Mouse (Mus musculus) right cerebral cortex, postnatal 25 days (tissue): ENCODE measurements around the gene Nabp2.
A peak's percentile ranks its signal among the peaks of the same experiment; 100 is the strongest.

ENCODE experiments used
- DNase-seq: peaks from one replicate; pipeline ENCODE4 v3.0.0; 2022

Gene Nabp2

DNA sequence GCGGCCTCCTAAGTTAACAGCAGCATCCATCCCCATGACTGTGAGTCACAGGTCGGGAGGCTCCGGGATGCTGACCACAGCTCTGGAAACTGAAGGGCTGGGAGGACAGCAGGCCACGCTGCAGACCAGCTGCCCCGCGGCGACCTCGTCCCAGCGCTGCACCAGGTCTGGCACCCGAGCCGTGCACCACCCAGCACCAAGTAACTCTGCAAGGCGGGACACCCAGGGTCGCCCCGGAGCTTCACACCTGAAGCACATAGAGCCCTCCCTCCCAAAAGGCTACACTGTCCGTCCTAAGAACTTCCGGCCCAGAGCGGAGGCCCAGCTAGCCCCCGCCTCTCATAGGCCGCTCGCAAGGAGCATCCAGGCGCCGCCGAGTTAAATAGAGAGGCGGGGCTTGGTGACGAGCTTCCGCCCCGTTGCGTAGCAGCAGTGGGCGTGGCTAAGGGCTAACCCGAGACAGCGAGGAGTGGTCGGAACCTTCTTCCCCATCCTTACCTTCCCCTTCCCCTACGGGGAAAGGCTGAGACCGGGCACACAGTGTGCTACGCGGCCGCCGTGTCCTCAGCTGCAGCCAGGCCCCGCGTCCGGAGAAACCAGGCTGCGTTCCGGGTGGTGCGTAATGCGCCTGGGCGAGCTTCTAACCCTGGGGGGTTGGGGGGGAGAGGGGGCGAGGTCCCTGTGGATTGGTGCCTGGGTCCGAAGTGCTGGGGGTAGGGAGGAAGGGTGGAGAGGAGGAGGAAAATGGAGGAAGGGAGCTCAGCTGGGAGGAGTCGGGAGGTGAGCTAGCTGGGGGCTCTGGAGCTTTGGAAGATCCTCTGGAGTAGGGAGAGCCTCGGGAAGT lies at the start of gene Nabp2, which contains the start of gene Rnf41:
Gene Nabp2, minus strand, starts transcription at position 282 of the 844 bp plus-strand sequence.
Gene Rnf41, plus strand, starts transcription at position 447 of the 844 bp plus-strand sequence.
- peak; percentile 97 for DNase-seq

DNA sequence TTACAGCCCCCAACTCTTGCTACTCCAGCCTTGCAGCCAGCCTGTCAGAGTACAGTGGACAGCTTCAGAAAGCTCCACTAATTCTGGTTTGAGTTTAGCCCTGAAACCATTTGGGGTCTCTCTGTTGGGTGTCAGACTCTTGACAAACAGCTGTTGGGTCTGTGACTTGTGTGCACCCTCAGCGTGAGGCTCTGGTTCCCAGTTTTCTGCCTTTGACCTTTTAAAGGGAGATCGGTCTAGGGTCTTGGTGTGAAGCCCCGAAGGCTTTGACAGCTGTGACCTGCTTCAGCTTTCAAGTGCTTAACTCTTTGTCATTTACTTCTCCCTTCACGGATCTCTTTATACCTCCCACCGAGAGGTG lies 49.0 kb upstream of the Nabp2 start:
- no peak for DNase-seq

DNA sequence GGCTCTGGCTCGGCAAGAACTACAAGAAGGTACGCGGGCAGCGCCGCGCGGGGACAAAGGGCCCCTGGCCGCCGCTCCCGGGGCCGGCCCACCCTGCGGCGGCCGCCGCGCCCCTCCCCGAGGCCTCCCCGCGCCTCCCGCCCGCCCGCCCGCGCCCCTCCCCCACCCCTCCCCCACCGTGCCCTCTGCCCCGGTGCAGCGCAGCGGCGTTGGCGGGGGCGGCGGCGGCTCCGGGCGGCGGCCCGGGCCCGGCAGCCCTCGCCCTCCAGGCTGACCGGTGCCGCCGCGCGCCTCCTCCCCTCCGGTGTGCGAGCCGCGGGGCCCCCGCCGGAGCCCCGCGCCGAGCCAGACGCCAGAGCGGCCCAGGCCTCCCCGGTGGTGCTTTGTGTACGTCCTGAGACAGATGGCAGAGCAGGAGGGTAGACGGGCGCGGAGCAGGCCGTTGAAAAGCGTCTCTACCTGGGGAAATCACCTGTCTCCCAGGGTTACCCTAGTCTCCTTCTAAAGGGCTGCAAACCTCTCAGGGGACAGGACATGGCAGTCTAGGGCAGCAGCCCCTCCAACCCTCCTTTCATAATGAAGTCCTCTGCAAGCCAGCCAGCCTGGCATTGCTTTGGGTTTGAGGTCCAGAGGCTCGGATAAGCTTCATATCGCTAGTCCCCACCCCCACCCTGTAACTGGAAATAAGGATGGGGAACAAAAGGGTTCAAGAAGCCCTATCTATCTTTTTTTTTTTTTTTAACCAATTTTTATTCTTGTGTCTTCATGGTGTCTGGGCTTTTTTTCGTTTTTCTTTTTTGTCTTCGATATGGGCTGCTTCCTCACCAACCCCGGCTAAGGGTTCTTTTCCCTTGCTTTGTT lies 48.3 kb upstream of the Nabp2 start:
- peak; percentile 54 for DNase-seq

DNA sequence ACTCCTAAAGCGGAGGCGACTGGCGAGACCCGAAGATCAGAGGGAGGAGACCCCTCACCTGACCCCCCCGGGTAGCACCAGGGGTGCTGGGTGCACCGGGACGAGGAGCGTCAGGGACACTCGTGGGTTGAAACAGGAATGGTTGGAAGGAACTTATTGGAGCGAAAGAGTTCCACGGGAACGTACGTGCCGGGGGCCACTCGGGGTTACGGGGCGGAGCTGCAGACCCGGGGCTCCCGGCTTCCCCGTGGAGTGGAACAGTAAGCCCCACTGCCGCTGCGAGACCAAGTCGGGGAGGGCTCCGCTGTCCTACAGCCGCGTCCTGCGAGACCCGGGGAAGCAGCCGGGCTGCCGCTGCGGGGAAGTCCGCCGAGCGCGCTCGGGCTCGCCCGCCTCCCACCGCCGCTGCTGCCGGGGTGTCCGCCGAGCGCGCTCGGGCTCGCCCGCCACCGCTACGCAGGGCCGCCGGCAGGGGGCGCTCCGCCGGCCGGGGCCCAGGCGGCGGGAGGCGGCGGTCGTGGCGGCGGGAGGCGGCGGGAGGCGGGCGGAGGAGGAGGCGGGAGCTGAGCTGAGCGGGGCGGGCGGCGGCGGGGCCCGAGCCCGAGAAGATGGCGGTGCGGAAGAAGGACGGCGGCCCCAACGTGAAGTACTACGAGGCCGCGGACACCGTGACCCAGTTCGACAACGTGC lies 47.6 kb upstream of the Nabp2 start, which contains the start of gene Smarcc2:
Gene Smarcc2, plus strand, starts transcription at position 530 of the 690 bp plus-strand sequence.
- peak; percentile 89 for DNase-seq

DNA sequence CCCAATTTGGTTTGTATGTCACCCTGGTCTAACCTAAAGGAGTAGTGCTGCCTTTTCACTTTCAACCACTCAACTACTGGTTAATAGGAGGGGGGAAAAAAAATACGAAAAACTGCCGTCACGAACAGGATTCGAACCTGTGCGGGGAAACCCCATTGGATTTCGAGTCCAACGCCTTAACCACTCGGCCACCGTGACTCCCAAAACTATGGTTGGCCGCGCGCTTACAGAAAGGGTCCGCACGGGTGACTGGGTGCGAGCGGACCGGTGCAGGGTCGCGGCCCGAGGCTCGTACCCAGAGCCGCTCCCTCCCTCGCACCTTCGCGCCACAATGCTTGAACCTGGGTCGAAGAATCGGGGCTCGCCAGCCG lies 47.0 kb upstream of the Nabp2 start:
- peak; percentile 89 for DNase-seq

DNA sequence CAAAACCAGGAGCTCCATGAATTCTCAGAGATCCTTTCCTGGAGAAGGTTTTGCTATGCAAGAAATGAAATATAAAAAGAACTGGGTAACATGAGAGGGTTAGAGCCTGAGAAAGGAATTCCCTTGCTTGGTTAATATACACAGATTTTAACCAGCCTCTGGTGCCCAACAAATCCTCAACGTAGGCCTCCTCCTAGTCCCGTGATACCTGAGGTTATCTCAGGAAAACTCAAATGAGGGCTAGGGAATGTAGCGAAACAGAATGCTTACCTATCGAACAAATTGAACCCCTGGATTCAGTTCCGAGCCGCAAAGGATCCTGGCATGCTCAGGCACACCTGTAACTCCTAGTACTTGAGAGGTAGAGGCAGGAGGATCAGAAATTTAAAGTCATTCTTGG lies 46.4 kb upstream of the Nabp2 start:
- no peak for DNase-seq

DNA sequence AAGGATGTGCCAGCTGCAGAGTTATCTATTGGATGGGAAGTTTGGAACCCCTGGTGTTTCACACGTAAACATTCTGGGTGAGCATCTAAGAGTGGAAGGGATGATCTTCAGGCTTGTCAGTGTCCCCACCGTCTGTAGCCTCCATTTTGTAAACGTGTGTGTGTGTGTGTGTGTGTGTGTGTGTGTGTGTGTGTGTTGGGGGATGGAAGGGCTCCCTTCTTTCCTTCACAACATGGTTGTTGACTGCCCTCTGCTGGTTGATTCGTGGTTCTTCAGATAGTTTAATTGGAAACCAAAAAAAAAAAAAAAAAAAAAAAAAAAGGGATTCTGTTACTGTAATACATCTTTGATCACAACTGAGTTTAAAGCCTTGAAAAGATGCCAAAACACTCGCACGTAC lies 44.0 kb upstream of the Nabp2 start:
- peak; percentile 33 for DNase-seq

DNA sequence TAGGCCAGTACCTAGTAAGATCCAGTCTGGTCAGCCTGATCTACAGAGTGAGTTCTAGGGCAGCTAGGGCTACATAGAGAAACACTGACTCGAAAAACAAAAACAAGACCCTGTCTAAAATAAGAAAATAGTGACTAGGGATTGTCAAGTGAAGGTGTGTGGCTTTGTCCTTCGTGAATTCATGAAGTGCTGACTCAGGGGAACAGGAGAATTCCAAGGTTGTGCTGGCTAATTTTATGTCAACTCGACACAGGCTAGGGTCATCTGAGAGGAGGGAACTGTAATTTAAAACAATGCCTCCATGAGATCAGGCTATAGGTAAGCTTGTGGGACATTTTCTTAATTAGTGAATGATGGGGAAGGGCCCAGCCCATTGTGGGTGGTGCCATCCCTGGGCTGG lies 43.2 kb upstream of the Nabp2 start:
- no peak for DNase-seq

DNA sequence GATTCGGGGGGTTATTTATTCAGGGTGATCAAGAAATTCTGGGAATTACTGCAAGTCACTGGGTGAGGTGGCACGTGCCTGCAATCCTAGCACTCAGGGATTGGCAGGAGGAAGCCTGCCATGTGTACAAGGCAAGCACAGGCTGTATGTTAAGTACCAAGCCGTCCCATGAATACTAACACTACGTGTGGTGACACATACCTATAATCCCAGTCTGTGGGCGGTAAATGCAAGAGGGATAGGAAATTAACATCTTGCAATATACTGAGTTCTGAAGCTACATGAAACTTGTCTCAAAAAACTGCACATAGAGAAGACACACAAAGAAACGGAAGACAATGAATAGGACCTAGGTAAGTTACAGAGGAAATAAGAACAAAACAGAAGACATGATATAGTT lies 39.7 kb upstream of the Nabp2 start:
- DNase-seq = no peak

DNA sequence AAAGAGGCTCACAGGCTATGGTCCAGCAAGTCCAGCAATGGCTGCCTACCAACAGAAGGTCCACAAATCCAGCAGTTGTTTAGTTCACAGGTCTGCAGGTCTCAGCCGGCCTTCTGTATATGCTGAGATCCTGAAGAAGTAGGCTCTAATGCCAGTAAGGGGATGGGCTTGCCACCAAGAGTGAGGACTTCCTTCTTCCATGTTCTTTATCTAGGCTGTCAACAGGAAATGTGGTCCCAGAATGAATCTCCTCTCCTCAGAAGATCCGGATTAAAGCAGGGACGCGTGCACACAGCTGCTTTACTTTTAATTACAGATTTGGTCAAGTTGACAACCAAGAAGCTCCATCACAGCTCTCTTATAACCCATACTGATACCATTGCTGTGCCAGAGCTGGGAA lies 34.1 kb upstream of the Nabp2 start:
- no peak for DNase-seq

DNA sequence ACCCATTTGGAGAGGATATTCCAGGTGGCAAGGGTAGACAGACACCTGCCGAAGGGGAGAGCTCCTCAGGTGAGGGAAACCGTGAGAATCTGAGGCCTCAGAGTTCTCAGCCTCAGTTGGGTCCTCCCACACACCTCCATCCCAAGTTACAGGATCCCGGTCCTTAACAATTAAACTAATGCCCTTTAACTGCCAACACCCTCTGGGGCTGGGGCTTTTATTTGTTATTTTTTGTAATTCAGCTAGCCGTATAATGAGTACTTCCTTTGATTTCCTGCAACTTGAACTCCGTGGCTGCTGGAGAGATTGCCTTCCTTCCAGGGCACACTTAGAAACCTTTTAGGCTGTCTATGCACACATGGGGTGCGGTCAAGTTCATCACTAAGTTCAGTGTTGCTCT lies 33.1 kb upstream of the Nabp2 start:
- DNase-seq = no peak

DNA sequence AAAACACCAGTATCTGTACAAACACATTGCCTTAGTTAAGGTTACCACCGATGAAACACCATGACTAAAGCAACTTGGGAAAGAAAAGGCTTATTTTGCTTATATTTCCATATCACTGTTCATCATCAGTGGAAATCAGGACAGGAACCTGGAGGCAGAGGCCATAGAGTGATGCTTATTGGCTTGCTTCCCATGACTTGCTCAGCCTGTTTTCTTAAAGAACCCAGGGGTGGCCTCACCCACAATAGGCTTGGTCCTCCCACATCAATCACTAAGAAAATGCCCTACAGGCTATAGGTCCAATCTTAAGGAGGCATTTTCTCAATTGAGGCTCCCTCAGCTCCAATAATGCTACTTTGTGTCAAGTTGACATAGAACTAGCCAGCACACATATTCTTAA lies 31.4 kb upstream of the Nabp2 start:
- no peak for DNase-seq

DNA sequence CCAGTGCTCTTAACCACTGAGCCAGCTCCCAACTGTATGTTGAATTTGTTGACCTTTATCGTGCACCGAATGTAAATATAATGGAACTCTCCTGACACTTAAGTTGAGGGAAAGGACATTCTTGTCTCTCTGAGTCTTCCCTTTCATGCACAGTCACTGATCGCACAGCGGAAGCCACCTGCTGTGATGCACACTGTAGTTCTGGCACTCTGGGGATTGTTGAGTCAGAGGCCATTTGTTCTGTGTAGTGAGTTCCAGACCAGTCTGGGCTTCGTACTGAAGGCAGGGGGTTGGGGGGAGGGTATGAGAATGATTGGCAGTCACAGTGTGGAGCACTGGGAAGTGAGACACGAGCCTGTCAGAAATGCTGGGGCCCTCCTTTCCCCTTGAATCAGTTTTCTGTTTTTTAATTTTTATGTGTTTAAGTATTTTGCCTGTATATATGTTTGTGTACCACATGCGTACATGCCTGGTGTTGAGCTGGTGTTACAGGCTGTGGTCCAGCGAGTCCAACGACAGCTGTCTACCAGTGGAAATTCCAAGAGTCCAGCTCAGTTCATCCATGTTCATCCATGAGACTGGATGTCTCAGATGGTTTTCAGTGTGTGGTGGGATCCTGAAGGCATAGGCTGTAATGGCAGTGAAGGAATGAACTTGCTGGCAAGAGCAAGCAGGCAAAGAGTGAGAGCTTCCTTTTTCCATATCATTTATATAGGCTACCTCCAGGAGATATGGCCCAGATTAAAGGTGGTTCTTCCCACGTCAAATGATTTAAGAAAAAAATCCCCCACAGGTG lies 30.2 kb upstream of the Nabp2 start:
- no peak for DNase-seq

DNA sequence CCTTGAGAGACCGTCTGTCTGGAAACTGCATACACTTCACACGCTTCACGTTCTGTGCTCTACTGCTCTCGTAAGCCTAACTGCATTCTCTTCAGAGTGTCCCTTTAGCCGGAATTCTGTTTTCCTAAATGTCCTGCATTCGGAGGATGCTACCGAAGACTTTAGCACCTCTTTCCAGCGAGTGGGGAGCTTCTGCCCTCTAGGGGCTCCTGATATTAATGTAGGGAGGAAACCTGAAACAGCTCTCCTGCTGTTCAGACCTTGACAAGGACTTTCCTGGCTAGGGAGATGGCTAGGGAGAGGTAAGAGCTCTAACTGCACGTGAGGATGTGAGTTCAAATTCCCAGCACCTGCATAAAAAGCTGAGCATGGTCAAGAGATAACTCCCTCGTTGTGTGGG lies 29.1 kb upstream of the Nabp2 start:
- DNase-seq = no peak

DNA sequence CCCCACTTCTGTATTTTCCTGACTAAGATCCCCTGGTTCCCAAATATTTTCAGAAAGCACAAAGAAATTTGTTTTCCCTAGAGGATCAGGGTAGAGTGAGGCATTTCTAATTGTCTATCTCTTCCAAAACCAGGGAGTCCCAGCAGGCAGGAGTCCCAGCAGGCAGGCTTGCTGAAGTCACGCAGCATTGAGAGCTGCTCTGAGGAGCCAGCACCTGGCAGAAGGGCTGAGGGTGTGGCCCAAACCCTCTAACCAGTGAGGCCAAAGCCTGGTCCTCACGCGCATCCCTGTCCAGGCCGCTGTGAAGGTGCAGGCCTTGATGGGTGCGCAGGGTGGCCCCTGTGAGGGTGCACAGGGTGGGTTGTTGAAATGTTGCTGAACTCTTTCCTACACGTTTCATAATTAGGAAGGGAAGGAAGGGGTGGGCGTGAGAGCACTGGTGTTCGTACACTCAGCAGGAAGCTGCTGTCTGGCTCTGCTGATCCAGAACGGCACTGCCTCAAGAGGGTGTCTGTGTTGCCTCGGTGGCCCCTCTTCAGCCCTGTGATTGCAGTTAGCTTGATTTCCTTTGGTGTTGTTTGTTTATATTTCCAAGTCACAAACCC lies 27.5 kb upstream of the Nabp2 start:
- DNase-seq = peak; percentile 39

DNA sequence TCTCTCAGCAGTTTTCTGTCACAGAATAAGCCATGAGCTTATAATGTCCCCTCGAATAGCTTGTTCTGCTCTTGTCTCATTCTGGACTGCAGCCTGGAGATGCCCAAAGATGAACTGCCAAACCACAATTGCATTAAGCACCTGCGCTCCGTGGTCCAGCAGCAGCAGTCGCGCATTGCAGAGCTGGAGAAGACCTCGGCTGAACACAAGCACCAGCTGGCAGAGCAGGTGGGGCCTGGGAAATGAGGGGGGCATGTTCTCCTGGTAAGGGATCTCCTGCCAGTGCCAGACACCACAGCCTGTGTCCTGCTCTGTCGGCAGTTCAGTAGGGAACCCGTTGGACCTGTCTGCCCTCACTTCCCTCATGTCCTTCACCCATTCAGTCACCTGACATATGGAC lies 25.1 kb upstream of the Nabp2 start:
- no peak for DNase-seq

DNA sequence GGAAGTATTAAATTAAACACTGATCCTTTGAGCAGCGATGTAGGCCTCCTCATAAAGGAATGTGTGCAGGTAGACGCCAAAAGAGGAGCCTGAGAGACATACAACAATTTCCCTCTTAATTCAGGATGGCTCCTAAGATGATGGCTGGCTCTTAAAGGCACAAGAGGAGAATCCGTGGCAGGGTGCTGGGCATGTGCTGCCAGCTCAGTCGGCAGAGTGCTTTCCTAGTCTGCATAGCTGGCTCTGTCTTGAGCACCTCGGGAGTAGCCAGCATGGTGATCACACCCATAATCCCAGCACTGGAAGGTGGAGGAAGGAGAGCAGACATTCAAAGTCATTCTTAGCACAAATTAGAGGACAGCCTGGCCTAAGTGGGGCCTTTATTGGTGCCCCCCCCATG lies 24.6 kb upstream of the Nabp2 start:
- DNase-seq = no peak

DNA sequence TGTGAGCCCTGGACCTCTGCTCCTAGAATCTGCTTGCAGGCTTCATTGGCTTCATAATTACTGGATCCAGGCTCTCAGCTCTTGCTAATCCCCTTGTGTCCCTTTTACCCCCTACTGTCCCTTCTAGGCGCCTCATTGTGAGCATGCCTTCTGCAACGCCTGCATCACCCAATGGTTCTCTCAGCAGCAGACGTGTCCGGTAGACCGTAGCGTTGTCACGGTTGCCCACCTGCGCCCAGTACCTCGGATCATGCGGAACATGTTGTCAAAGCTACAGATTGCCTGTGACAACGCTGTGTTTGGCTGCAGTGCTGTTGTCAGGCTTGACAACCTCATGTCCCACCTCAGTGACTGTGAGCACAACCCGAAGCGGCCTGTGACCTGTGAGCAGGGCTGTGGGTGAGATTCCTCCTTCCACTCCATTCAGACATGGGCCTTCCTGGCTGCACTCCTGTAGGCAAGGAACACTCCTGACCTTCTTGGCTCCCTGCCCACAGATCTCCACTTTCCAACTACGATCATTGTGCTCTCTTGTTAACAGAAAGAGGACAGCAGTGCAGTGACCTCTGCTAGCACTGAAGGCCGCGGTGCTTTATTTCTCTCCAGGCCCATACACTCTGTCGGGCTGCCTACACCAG lies 24.0 kb upstream of the Nabp2 start:
- no peak for DNase-seq

DNA sequence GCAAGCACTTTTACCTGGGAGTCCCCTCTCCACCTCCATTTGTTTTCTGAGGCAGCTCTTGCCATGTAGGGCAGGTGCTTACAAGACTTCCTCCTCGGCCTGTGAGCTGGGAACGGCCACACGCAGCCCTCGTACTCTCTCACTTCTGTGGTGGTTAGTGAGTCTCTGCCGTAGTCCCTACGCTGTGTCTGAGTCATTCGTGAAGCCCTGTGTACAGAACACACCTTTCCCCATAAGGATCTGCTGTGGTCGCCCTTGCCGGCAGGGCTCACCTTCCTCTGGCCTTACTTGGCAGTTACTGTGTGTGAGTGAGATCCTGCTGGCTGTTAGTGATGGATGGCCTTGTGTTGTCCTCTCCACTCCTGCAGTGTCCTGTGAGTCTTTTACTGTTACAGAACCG lies 23.4 kb upstream of the Nabp2 start:
- DNase-seq = no peak

DNA sequence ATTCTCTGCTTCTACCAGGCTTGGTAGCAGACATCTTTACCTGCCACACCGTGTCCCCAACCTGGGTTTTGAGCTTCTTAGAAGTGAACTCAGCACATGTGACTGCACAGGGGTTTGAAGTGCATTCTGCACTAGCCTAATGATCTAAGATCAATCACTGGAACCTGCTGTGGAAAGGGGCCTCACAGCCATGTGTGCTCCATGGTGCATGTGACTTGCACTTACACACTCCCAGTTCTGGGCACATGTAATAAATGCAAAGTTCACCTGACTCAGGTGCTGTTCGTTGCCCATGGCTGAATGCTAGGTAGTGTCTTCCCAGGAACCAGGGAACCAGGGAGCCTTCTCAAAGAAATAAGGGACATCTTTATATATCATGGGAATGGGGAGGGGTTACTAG lies 22.1 kb upstream of the Nabp2 start:
- no peak for DNase-seq

DNA sequence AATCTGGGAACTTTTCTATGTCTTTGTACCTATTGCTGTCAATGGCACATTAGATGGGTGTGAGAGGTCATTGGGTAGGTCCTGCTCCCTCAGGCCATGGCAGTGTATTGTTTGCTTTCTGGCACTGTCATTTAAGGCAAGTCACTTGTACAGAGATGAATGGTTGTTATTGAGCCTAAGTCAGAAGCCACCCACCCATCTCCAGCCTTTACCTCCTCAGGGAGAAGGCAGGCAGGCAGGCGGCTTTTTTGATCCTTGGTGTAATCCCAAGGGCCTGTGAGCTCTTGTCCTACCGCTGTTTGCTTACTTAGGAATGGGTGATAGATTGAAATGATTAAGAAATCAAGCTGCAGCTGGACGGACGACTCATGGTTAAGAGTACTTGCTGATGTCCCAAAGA lies 18.2 kb upstream of the Nabp2 start:
- DNase-seq = no peak

DNA sequence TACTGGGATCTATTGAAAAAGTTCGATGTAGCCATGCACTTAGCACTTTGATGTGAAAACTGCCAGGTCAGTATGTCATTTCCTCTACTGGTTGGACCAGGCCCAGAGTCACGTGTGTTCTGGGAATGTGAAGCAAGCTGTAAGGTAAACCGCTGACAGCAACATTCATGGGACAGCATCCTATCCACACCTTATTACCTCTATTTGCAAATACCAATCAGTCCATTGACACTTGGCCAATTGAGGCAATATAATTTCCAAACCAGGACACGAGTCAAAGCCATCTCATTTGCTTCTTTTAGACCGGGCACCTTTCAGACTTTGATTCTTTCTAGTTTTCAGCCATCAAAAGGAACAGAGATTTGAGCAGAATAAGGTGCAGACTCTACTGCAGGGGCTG lies 17.8 kb upstream of the Nabp2 start:
- no peak for DNase-seq
